Mouse (Mus musculus) liver, adult 2 months (tissue): ENCODE results near the gene Rbm38. TPM values are rescaled to one million over a fixed set of nuclear protein-coding genes. Genes with fewer than 3 reads are reported as not detected.

Experiments
- DNase-seq: peaks from one replicate; pipeline ENCODE4 v3.0.0-alpha.2; 2011; ENCODE audit warnings: low read depth, low spot score; ENCODE audit errors: extremely low read depth
- H3K27ac ChIP-seq: fragments of 200-500 bp; replicated peaks from 2 replicates; pipeline ENCODE4 v1.5.1; 2012; ENCODE audit warnings: low read depth, mild to moderate bottlenecking, control low read depth, inconsistent platforms, low read length; ENCODE audit not compliant: insufficient read depth
- H3K27me3 ChIP-seq: fragments of 200-500 bp; 2 replicates; pipeline ENCODE4 v1.6.1; 2012; ENCODE audit warnings: mild to moderate bottlenecking, moderate library complexity, low read length, inconsistent platforms; ENCODE audit not compliant: control insufficient read depth, insufficient read depth
- H3K36me3 ChIP-seq: fragments of 200-500 bp; 2 replicates; pipeline ENCODE4 v1.6.1; 2012; ENCODE audit warnings: low read length, inconsistent platforms; ENCODE audit not compliant: control insufficient read depth, insufficient read depth
- H3K4me1 ChIP-seq: fragments of 200-500 bp; 2 replicates; pipeline ENCODE4 v1.6.1; 2011; ENCODE audit warnings: low read length; ENCODE audit not compliant: control insufficient read depth, insufficient read depth
- H3K4me3 ChIP-seq: fragments of 200-500 bp; 2 replicates; pipeline ENCODE4 v1.5.1; 2011; ENCODE audit warnings: low read depth, mild to moderate bottlenecking, control low read depth, low read length, moderate library complexity; ENCODE audit not compliant: insufficient read depth
- H3K79me2 ChIP-seq: fragments of 200-500 bp; 2 replicates; pipeline ENCODE4 v1.6.1; 2012; ENCODE audit warnings: inconsistent platforms, mild to moderate bottlenecking, low read length, moderate library complexity; ENCODE audit not compliant: control insufficient read depth, insufficient read depth
- H3K9ac ChIP-seq: fragments of 200-500 bp; 2 replicates; pipeline ENCODE4 v1.6.1; 2012; ENCODE audit warnings: low read depth, mild to moderate bottlenecking, control low read depth, inconsistent platforms, low read length
- CTCF ChIP-seq: fragments of 200-500 bp; IDR thresholded peaks from 2 replicates; pipeline ENCODE4 v1.5.1; 2011; ENCODE audit warnings: low read depth, low read length, control low read depth
- POLR2A ChIP-seq: fragments of 200-500 bp; IDR thresholded peaks from 2 replicates; pipeline ENCODE4 v1.6.1; 2011; ENCODE audit warnings: low read length, control low read depth; ENCODE audit not compliant: insufficient read depth; ENCODE audit errors: extremely low read depth
- WGBS: fragments of 180-500 bp; shearing (Covaris S2); methylation state at CpG from one replicate; pipeline ENCODE4 v1.1.7; 2018; 5-methylcytosine and 5-hydroxymethylcytosine counted together
- polyA plus RNA-seq: library from polyadenylated mRNA; depleted of rRNA; stranded (reverse); fragments of >200 nt; gene quantifications from 2 replicates; pipeline ENCODE4 v1.2.3, GENCODE M21; 2012
- total RNA-seq: library from RNA; depleted of rRNA; stranded (reverse); fragments of >200 nt; gene quantifications from 2 replicates; pipeline ENCODE4 v1.2.3, GENCODE M21; 2014

The Rbm38 gene
- total and polyA plus RNA-seq, 2 experiments, result 0.55 to 11.1 TPM

DNA sequence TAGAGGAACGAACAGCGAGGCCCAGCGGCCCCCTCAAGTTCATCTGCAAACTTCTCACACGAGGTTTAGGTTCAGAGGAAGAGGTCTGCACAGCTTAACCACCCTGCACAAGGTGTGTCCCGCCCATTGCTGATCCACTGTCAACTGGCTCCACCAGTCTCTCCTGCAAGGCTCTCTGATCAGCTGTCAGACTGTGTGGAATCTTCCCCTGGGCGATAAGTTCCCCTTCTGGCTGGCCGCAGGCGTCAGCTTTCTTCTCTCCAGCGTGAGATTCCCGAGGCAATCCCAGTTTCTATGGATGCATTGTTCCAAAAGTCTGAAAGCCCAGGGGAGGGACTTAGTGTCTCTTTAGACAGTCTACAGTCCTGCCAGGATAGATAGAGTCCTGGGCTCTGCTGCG, 38.0 kb downstream of the Rbm38 start:
- Histone ChIP-seq H3K4me1 (no peaks in the 10 kb centered on the region), H3K79me2 (no peaks in the 10 kb centered on the region), H3K27ac (no peak overlapping the region), H3K27me3 (no peaks in the 10 kb centered on the region), H3K9ac (no peak overlapping the region), H3K4me3 (no peak overlapping the region), H3K36me3 (no peaks in the 10 kb centered on the region)
- DNase-seq, result no peak
- no peak for TF ChIP-seq POLR2A
- 83% methylated on average over 11 of the region's 11 CpGs for WGBS

DNA sequence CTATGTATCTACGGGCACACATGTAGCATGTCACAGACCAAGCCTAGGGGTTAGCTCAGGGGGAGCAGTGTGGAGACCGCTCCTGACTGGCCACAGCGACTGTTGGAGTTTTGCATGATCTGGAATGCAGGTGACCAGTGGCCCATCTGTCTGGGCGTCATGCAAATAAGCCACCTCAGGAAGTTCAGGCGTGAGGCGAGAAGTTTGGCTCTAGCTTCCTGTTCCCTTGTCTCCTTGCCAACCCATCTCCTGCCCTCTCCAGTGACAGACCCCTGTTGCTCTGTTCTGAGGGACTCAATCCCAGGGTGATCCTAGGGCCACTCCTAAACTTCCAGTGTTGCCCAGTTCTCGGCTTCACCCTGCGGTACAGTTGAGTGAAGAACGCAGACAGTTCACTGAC, 40.2 kb downstream of the Rbm38 start:
- 81% methylated on average over 9 of the region's 9 CpGs for WGBS
- DNase-seq, result no peak
- Histone ChIP-seq H3K9ac (no peak overlapping the region), H3K36me3 (no peaks in the 10 kb centered on the region), H3K4me3 (no peak overlapping the region), H3K4me1 (no peaks in the 10 kb centered on the region), H3K79me2 (no peaks in the 10 kb centered on the region), H3K27ac (no peak overlapping the region), H3K27me3 (no peaks in the 10 kb centered on the region)
- TF ChIP-seq CTCF (no peak), POLR2A (no peak)

DNA sequence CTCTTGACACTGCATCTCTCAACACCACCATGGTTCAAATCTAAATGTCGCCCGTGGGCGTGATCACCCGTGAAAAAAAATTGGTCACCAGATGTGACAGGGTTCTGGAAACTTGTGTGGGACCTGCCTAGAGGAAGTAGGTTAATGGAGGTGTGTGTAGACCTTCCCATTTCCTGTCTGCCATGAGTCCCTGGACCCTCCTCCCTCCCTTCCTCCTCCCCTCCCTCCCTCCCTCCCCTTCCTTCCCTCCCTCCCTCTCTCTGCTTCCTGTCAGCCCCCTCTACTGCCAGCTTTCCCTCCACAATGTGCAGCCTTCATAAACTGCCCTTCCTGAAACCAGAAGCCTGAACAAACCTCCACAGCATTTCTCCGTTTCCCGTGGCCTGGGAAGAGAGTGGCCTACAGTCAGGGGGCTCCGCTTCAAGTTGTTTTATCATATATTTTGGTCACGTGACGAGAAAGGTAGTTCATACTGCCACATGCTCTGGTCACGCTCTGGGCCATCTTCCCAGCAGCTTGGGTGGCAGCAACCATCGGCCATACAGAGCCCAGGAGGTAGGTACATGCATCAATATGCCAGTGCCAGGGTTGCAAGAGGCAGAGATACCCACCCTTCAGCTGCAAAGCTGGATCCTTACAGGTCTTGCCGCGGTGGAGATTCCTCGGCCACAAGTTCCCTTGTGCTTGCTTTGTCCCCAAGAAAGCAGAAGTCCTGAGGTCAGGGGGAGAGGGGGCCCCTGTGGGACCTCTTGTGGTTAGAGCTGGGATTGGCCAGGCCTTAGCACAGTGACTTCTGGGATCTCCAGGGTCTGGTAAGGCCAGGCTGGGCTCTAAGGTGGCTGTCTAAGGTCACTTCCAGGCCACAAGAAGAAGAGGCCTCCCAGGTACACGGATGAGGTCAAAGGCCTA, 41.4 kb downstream of the Rbm38 start:
- TF ChIP-seq POLR2A (no peak), CTCF (no peak)
- Histone ChIP-seq H3K4me3 (no peak overlapping the region), H3K27me3 (no peaks in the 10 kb centered on the region), H3K36me3 (no peaks in the 10 kb centered on the region), H3K9ac (no peak overlapping the region), H3K27ac (no peak overlapping the region), H3K79me2 (no peaks in the 10 kb centered on the region), H3K4me1 (no peaks in the 10 kb centered on the region)
- DNase-seq, result no peak
- 80% methylated on average over 15 of the region's 15 CpGs for WGBS

DNA sequence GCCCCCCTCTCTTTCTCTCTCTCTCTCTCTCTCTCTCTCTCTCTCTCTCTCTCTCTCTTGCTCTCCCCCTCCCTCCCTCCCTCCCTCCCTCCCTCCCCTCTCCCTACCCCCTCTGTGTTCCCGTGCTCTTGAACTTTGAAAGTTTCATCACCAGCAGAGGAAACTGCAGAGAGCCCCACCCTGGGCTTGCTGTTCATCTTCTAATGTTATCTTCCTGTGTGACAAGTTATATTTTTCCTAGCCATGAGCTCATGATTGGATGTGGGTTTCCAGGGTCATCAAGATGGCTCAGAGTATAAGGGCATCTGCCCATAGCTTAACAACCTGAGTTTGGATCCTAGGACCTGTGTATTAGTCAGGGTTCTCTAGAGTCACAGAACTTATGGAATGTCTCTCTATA, 42.9 kb downstream of the Rbm38 start:
- Histone ChIP-seq H3K27me3 (no peaks in the 10 kb centered on the region), H3K27ac (no peak overlapping the region), H3K4me1 (no peaks in the 10 kb centered on the region), H3K4me3 (no peak overlapping the region), H3K9ac (no peak overlapping the region), H3K36me3 (no peaks in the 10 kb centered on the region), H3K79me2 (no peaks in the 10 kb centered on the region)
- DNase-seq, result no peak
- TF ChIP-seq POLR2A (no peak), CTCF (no peak)
- WGBS, result 15% methylated on average over 1 of the region's 1 CpGs

DNA sequence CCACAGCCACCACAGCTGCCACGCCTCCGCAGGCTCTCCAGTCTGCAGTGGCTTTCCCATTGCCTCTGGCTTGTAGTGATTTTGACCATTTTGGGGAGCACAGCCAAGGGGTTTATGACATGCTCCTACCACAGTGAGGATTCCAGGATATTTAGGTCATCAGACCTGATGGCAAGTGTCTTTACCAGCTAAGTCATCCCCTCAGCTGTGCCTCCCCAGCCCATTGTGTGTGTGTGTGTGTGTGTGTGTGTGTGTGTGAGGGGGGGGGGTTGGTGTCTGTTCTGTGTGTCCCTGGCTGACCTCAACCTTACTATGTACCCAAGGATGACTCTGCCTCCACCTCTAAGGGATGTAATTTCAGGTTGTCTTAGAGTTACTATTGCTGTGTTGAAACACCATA, 44.6 kb downstream of the Rbm38 start:
- H3K79me2 ChIP-seq, result no peaks in the 10 kb centered on the region
- no peak for DNase-seq
- no peak overlapping the region for H3K27ac ChIP-seq
- H3K4me3 ChIP-seq, result no peak overlapping the region
- H3K27me3 ChIP-seq, result no peaks in the 10 kb centered on the region
- no peak overlapping the region for H3K9ac ChIP-seq
- no peaks in the 10 kb centered on the region for H3K36me3 ChIP-seq
- WGBS, result 89% methylated on average over 2 of the region's 2 CpGs
- H3K4me1 ChIP-seq, result no peaks in the 10 kb centered on the region
- TF ChIP-seq POLR2A, result no peak
- TF ChIP-seq CTCF, result no peak

DNA sequence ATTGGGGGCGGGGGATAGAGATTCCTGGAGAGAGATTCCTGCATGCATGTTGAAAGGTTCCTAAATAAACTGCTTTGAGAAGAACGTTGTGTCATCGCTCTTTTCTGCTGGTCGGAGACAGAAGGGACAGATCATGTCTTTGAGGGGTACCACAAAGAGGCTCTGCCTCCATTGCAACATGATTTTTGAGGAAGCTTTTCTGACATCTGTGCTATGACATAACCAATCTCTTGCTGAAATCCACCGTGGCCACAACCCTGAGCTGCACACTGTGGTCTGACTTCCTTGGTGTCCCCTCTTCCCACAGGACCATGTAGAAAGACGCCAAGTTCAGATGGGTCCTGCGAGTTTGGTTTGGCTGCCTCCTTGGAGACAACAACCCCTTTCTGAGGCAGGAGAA, 52.6 kb downstream of the Rbm38 start:
- H3K79me2 ChIP-seq, result no peaks in the 10 kb centered on the region
- DNase-seq, result no peak
- 87% methylated on average over 7 of the region's 7 CpGs for WGBS
- H3K36me3 ChIP-seq, result no peaks in the 10 kb centered on the region
- H3K27ac ChIP-seq, result no peak overlapping the region
- no peak overlapping the region for H3K9ac ChIP-seq
- no peaks in the 10 kb centered on the region for H3K27me3 ChIP-seq
- H3K4me3 ChIP-seq, result no peak overlapping the region
- TF ChIP-seq CTCF (no peak), POLR2A (no peak)
- H3K4me1 ChIP-seq, result no peaks in the 10 kb centered on the region
